In genomic region chr16:97462481-97463181, GRCm38 (mm10) we compare ENCODE assay signal across 8 mouse cellular contexts. TPM values are rescaled to one million over a fixed set of nuclear protein-coding genes. Genes with fewer than 3 reads are reported as not detected.
DNase-seq lines count a peak whose midpoint lies in the region; ATAC-seq lines count a peak whose summit lies in the region.

Mx1 (minus strand) TSS chr16:97462907.

- intact Hi-C loops in left cerebral cortex, postnatal 10 days (cut with DNase I): no loop called here

- ATAC-seq in heart, embryonic 16.5 days (replicated peaks; ENCODE audit: extremely low read depth, insufficient read depth, low FRiP score): peak; percentile 55; the same call in 1 of the 2 replicates
- ATAC-seq in heart, embryonic 11.5 days (replicated peaks; ENCODE audit: insufficient number of reproducible peaks, low FRiP score, low TSS enrichment): no peak
- ATAC-seq in granulocyte monocyte progenitor cell, adult 5-6 weeks (replicated peaks; ENCODE audit: poor library complexity, severe bottlenecking): peak; percentile 93
- ATAC-seq in megakaryocyte-erythroid progenitor cell, adult 5-6 weeks (replicated peaks; ENCODE audit: low FRiP score, low TSS enrichment, poor library complexity, severe bottlenecking): peak; percentile 33

- H3K4me2 ChIP-seq in heart, embryonic 16.5 days (ENCODE audit: low read depth, low read length): no peak within 1 kb of the TSS
- H3K4me2 ChIP-seq in heart, embryonic 11.5 days: no peak within 1 kb of the TSS

- no peaks in the 10 kb centered on the region for H3K36me3 ChIP-seq in heart, embryonic 16.5 days (ENCODE audit: control insufficient read depth, insufficient read depth)
- H3K36me3 ChIP-seq in heart, embryonic 11.5 days (ENCODE audit: control insufficient read depth, insufficient read depth, low read length): no peaks in the 10 kb centered on the region

- H3K27me3 ChIP-seq in heart, embryonic 16.5 days (ENCODE audit: control insufficient read depth, insufficient read depth, low read length): no peaks in the 10 kb centered on the region
- H3K27me3 ChIP-seq in heart, embryonic 11.5 days (ENCODE audit: control insufficient read depth, insufficient read depth, low read length): no peaks in the 10 kb centered on the region; the same call in 1 of the 2 replicates

- no peaks in the 10 kb centered on the region; the same call in 1 of the 2 replicates for H3K9me3 ChIP-seq in heart, embryonic 16.5 days (replicated peaks; ENCODE audit: control insufficient read depth, low read length)
- H3K9me3 ChIP-seq in heart, embryonic 11.5 days (replicated peaks; ENCODE audit: control insufficient read depth, low read length): no peaks in the 10 kb centered on the region

- 45% methylated on average over 4 of the region's 4 CpGs for WGBS in heart, embryonic 16.5 days
- WGBS in heart, embryonic 11.5 days (ENCODE audit: insufficient replicate concordance): 39% methylated on average over 4 of the region's 4 CpGs

- H3K9ac ChIP-seq in heart, embryonic 16.5 days (ENCODE audit: low read length): no peak within 1 kb of the TSS
- H3K9ac ChIP-seq in heart, embryonic 11.5 days (ENCODE audit: low read depth, low read length): no peak within 1 kb of the TSS

- no peak within 1 kb of the TSS for H3K4me3 ChIP-seq in heart, embryonic 16.5 days (ENCODE audit: low read length)
- H3K4me3 ChIP-seq in heart, embryonic 11.5 days (ENCODE audit: low read depth, low read length): no peak within 1 kb of the TSS

- no peaks in the 10 kb centered on the region for H3K4me1 ChIP-seq in heart, embryonic 16.5 days (ENCODE audit: control insufficient read depth, insufficient read depth, low read length)
- no peaks in the 10 kb centered on the region for H3K4me1 ChIP-seq in heart, embryonic 11.5 days (ENCODE audit: control insufficient read depth, insufficient read depth, low read length)

- H3K27ac ChIP-seq in heart, embryonic 16.5 days (ENCODE audit: low read length): no peak within 1 kb of the TSS
- H3K27ac ChIP-seq in heart, embryonic 11.5 days (ENCODE audit: low read depth, low read length): no peak within 1 kb of the TSS

- peak; percentile 30 for DNase-seq in MN1 (ENCODE audit: low spot score)
- no peak for DNase-seq in urinary bladder, postnatal 14 days (ENCODE audit: low spot score)
- no peak for DNase-seq in left cerebral cortex, adult 11 months (ENCODE audit: low spot score)
- no peak for DNase-seq in left cerebral cortex, postnatal 10 days (ENCODE audit: extremely low spot score in 1 of 2, low spot score in 2 of 2)

RNA-seq across cellular contexts. Expression of gene Mx1, which starts in this region (rescaled TPM):
- 0.17 and 0.47 TPM in 2 replicates for polyA plus RNA-seq in heart, embryonic 16.5 days (2015; fragmentation: Nextera tagmentation; extraction: Ambion mirVana)
- not detected in 2 replicates for polyA plus RNA-seq in heart, embryonic 11.5 days (2014; fragmentation: Nextera tagmentation; extraction: Ambion mirVana)
- 0.73 and 6.5 TPM in 2 replicates for total RNA-seq in granulocyte monocyte progenitor cell, adult 5-6 weeks (2014; fragmentation: Nextera tagmentation)
- 1.3 and 2.2 TPM in 2 replicates for total RNA-seq in granulocyte monocyte progenitor cell, adult 5-6 weeks (2017)
- 0.37 TPM in 1 of 2 replicates, not detected in the other for total RNA-seq in megakaryocyte-erythroid progenitor cell, adult 5-6 weeks (2014; fragmentation: Nextera tagmentation)
- 2.6 TPM in 1 of 2 replicates, not detected in the other for total RNA-seq in megakaryocyte-erythroid progenitor cell, adult 5-6 weeks (2017)
- total RNA-seq in left cerebral cortex, postnatal 10 days (2021): 1 to 10 TPM in 1 of 2 experiments, under 1 TPM in 1; 0.73 to 1.2 TPM

Comparison
In these comparisons a context has a peak if more than half of its experiments do, and no peak if none do; other contexts are left out.
1. Peak in ATAC-seq in heart, embryonic 16.5 days; RNA of the gene not detected or under 1 TPM.